Mouse (Mus musculus) olfactory bulb, adult 2 months (tissue): ENCODE data around the gene Sctr. TPM values are rescaled to one million over a fixed set of nuclear protein-coding genes. Genes with fewer than 3 reads are reported as not detected.
"Not testable (repeated sequence)": the region's sequence is repeated elsewhere in the genome, so short reads cannot be mapped to it uniquely, and the experiment has no call there.

ENCODE experiments used
- H3K27ac ChIP-seq: fragments of 200-500 bp; 2 replicates; pipeline ENCODE4 v1.5.1; 2012; ENCODE audit warnings: low read depth, low read length; ENCODE audit not compliant: insufficient read depth
- H3K4me1 ChIP-seq: fragments of 200-500 bp; 2 replicates; pipeline ENCODE4 v1.6.1; 2012; ENCODE audit warnings: low read length; ENCODE audit not compliant: control insufficient read depth, insufficient read depth
- H3K4me3 ChIP-seq: fragments of 200-500 bp; 2 replicates; pipeline ENCODE4 v1.5.1; 2012; ENCODE audit warnings: mild to moderate bottlenecking, low read depth, low read length, moderate library complexity; ENCODE audit not compliant: insufficient read depth
- CTCF ChIP-seq: fragments of 200-500 bp; IDR thresholded peaks from 2 replicates; pipeline ENCODE4 v1.5.1; 2012; ENCODE audit warnings: low read depth, mild to moderate bottlenecking, low read length, moderate library complexity; ENCODE audit not compliant: insufficient read depth
- POLR2A ChIP-seq: fragments of 200-500 bp; IDR thresholded peaks from 2 replicates; pipeline ENCODE4 v1.6.1; 2012; ENCODE audit warnings: mild to moderate bottlenecking, low read depth, low read length, moderate library complexity; ENCODE audit not compliant: insufficient read depth
- WGBS: fragments of 180-500 bp; shearing (Covaris S2); methylation state at CpG from one replicate; pipeline ENCODE4 v1.1.7; 2018; 5-methylcytosine and 5-hydroxymethylcytosine counted together
- polyA plus RNA-seq: library from polyadenylated mRNA; stranded (reverse); fragments of >200 nt; gene quantifications from 2 replicates; pipeline ENCODE4 v1.2.4, GENCODE M21; 2012; ENCODE audit warnings: low replicate concordance; ENCODE audit not compliant: missing spikeins, insufficient read depth, insufficient read length

Gene Sctr
- polyA plus RNA-seq, 1 experiment, result not detected

- peaks cover 6% of the 10 kb centered on the region for H3K4me1 ChIP-seq
- no peak overlapping the region for H3K4me3 ChIP-seq
- TF ChIP-seq CTCF, result no peak
- no peak for TF ChIP-seq POLR2A
- 74% methylated on average over 5 of the region's 5 CpGs for WGBS
- H3K27ac ChIP-seq, result no peak overlapping the region
These were observed 77.3 kb downstream of the Sctr start for GRCm38 (mm10) chr1:120083921-120084517.

- no peak overlapping the region for H3K27ac ChIP-seq
- no peak overlapping the region for H3K4me3 ChIP-seq
- TF ChIP-seq POLR2A (no peak), CTCF (no peak)
- 86% methylated on average over 3 of the region's 3 CpGs for WGBS
- H3K4me1 ChIP-seq, result peaks cover 6% of the 10 kb centered on the region
These were observed 79.0 kb downstream of the Sctr start for GRCm38 (mm10) chr1:120085696-120086095.

GRCm38 (mm10) chr1:120086644-120087043 is 80.0 kb downstream of the Sctr start:
- H3K4me3 ChIP-seq, result no peak overlapping the region
- 59% methylated on average over 13 of the region's 13 CpGs for WGBS
- TF ChIP-seq CTCF (no peak), POLR2A (no peak)
- no peak overlapping the region for H3K27ac ChIP-seq
- peaks cover 6% of the 10 kb centered on the region for H3K4me1 ChIP-seq

GRCm38 (mm10) chr1:120089180-120089579 is 82.5 kb downstream of the Sctr start:
- no peak for TF ChIP-seq POLR2A
- TF ChIP-seq CTCF, result no peak
- 48% methylated on average over 5 of the region's 5 CpGs for WGBS
- Histone ChIP-seq H3K4me1 (no peaks in the 10 kb centered on the region), H3K27ac (no peak overlapping the region), H3K4me3 (no peak overlapping the region)

- Histone ChIP-seq H3K4me1 (no peaks in the 10 kb centered on the region), H3K4me3 (no peak overlapping the region), H3K27ac (no peak overlapping the region)
- WGBS, result 93% methylated on average over 8 of the region's 8 CpGs
- TF ChIP-seq CTCF (no peak), POLR2A (no peak)
These were observed 84.3 kb downstream of the Sctr start for GRCm38 (mm10) chr1:120090880-120091570.

GRCm38 (mm10) chr1:120093482-120094134 is 86.9 kb downstream of the Sctr start:
- not testable (repeated sequence) for H3K27ac ChIP-seq, H3K4me3 ChIP-seq, H3K4me1 ChIP-seq
- WGBS, result 50% methylated on average over 11 of the region's 14 CpGs
- peak; percentile 85 for TF ChIP-seq CTCF

- Histone ChIP-seq H3K4me1 (peaks cover 3% of the 10 kb centered on the region; the same call in 1 of the 2 replicates), H3K4me3 (no peak overlapping the region), H3K27ac (no peak overlapping the region)
- TF ChIP-seq CTCF, result no peak
- TF ChIP-seq POLR2A, result no peak
- WGBS, result 73% methylated on average over 3 of the region's 3 CpGs
These were observed 88.2 kb downstream of the Sctr start for GRCm38 (mm10) chr1:120094920-120095319.

- 9% methylated on average over 7 of the region's 7 CpGs for WGBS
- no peak for TF ChIP-seq POLR2A
- no peak for TF ChIP-seq CTCF
- Histone ChIP-seq H3K4me3 (no peak overlapping the region), H3K27ac (no peak overlapping the region), H3K4me1 (peaks cover 3% of the 10 kb centered on the region; the same call in 1 of the 2 replicates)
These were observed 91.6 kb downstream of the Sctr start for GRCm38 (mm10) chr1:120098327-120098726.

- Histone ChIP-seq H3K4me3 (no peak overlapping the region), H3K4me1 (peaks cover 3% of the 10 kb centered on the region; the same call in 1 of the 2 replicates), H3K27ac (no peak overlapping the region)
- TF ChIP-seq POLR2A (no peak), CTCF (no peak)
- WGBS, result 44% methylated on average over 6 of the region's 6 CpGs
These were observed 92.8 kb downstream of the Sctr start for GRCm38 (mm10) chr1:120099483-120099882.
